Mouse (Mus musculus) neural tube, postnatal 0 days (tissue): ENCODE measurements around the gene Apool. TPM values are rescaled to one million over a fixed set of nuclear protein-coding genes. Genes with fewer than 3 reads are reported as not detected.

Experiments
- polyA plus RNA-seq: library from polyadenylated mRNA; unstranded; fragments of >200 nt; fragmentation: Nextera tagmentation; extraction: Ambion mirVana; gene quantifications from 2 replicates; pipeline ENCODE4 v1.2.1, GENCODE M21; 2015

Apool gene
- 11.7 and 13.9 TPM in 2 replicates for polyA plus RNA-seq

DNA sequence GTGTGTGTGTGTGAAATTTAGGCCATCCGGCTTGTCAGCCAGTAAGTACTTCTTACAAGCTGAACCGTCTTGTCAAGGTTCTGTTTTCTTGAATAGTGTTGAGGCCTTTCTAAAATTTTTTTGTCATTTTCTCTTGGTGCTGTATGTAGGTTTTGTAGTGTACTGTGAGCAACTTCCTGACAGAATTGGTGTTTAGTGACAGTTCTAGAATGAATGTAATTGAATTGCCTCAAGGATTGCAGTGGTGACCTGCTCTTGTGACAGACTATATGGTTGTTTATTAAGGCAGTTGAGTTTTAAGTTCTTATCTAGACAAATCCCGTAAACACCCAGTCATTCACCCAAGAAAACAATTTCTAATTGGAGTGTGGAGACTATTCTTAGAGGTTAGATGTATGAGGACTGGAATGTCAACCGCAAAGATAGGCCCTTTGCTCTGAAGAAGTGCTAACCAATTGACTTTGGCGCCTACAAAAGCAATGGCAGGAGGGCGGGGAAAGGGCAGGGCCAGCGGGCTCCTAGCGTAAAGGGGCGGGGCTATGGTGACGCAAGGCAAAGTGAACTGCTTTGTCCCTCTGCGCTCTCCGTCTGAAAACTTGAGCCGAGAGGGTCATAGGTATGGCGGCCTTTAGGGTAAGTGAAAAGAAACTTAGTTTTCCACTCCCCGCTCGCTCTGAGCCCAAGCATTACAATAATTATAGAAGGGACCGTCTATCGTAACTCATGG lies at the start of gene Apool:
TSS of gene Apool (plus strand) at position 531 of the 727 bp plus-strand sequence.

DNA sequence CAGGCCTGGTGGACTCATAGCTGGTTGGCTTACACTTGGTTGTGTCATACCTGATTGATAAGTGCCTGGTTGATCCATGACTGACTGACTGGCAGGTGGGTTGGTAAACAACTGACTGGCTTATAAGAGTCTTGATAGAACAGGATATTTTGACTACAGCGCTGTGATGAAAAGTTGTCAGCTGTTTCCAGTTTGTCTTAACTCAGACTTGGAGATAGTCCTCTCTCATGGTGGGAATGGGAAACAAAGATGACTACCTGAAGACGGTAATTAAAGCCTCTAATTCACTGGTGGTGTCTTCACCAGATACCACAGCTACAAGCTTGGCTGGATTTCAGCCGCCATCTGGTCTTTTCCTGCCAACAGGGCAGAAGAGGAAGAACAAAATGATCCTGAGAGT lies 95.5 kb downstream of the Apool start, which contains the start of gene Satl1:
TSS of gene Satl1 (minus strand) at position 101 of the 400 bp plus-strand sequence.

Other genes starting within 250 kb of the Apool start
- gene 4933403O08Rik, start 72.3 kb upstream of the Apool start, polyA plus RNA-seq: 0.15 TPM in 1 of 2 replicates, not detected in the other
- gene Satl1, start 95.4 kb downstream of the Apool start, polyA plus RNA-seq: not detected in 2 replicates
- gene 2010106E10Rik, start 183.9 kb downstream of the Apool start, polyA plus RNA-seq: 0.18 TPM in 1 of 2 replicates, not detected in the other